ENCODE assay signal across 8 mouse cellular contexts in the genomic region with DNA sequence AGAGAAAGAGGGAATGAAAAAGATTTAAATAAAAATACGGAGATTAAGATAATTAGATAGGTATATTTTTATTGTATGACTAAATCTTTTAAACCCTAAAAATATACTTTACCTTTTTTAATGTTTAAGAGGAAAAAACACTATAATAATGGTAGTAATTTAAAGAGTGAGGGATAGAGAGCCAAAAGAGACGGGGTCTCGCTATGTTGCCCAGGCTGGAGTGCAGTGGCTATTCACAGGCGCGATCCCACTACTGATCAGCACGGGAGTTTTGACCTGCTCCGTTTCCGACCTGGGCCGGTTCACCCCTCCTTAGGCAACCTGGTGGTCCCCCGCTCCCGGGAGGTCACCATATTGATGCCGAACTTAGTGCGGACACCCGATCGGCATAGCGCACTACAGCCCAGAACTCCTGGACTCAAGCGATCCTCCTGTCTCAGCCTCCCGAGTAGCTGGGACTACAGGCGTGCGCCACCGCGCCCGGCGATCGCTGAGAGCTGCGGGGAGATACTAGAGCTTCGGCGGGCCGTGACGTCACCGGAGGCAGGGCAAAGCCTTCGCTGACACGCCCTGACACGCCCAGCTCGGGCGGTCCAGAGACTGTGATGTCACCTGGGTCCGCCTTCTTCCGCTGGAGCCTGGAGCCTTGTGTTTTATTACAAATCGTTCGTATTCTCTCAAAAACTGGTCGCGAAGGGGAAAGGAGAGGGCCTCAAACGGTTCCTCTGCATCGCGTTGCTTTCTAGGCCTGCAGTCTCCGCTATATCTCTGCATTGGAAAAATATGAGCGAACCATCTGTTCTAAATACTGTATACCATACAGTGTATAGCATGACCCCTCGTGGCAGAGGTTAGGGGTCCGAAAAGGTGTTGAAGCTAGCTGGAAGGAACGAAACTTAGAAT. TPM values are rescaled to one million over a fixed set of nuclear protein-coding genes. Genes with fewer than 3 reads are reported as not detected.
A peak's percentile ranks its signal among the peaks of the same experiment; 100 is the strongest.
DNase-seq lines count a peak whose midpoint lies in the region; ATAC-seq lines count a peak whose summit lies in the region.
"Not testable (repeated sequence)": the region's sequence is repeated elsewhere in the genome, so short reads cannot be mapped to it uniquely, and the experiment has no call there.

No protein-coding gene starts in this region.

- peak; percentile 85 for ATAC-seq in inflammation-experienced regulatory T-cells, adult 6 months
- peak; percentile 88 for ATAC-seq in megakaryocyte-erythroid progenitor cell, adult 5-6 weeks (replicated peaks; ENCODE audit: low FRiP score, low TSS enrichment, poor library complexity, severe bottlenecking)

- intact Hi-C loops in gastrocnemius, postnatal 14 days (cut with DNase I; ENCODE audit: low total_unique reads) = loop anchor here (10.0 kb wide), 1 partner anchor 214 kb away; no protein-coding TSS in a partner anchor
- intact Hi-C loops in left cerebral cortex, postnatal 10 days (cut with DNase I) = not testable (repeated sequence)

- DNase-seq in adipocyte (ENCODE audit: low spot score) = peak; percentile 97
- DNase-seq in embryo, embryonic 10 days (ENCODE audit: low spot score) = peak; percentile 99
- peak; percentile 98 for DNase-seq in gastrocnemius, postnatal 14 days
- DNase-seq in left cerebral cortex, postnatal 10 days (ENCODE audit: extremely low spot score in 1 of 2, low spot score in 2 of 2) = peak; percentile 97 to 98
- peak; percentile 99 for DNase-seq in right cerebral cortex, postnatal 25 days
- DNase-seq in urinary bladder, postnatal 4 days (ENCODE audit: low spot score in 2 of 2) = peak; percentile 99 to 100

RNA-seq across cellular contexts. Expression of a gene that starts 4.3 kb away (rescaled TPM):
- 10 to 100 TPM; 16.8 to 19.1 TPM for total RNA-seq in gastrocnemius, postnatal 14 days (2021)
- 100 to 1,000 TPM; 135 to 198 (median 180) TPM for polyA plus RNA-seq in inflammation-experienced regulatory T-cells, adult 6 months (2017; shearing (Covaris generic))
- 10 to 100 TPM; 38.2 to 40.8 TPM for total RNA-seq in left cerebral cortex, postnatal 10 days (2021)
- 70.0 and 101 TPM in 2 replicates for total RNA-seq in megakaryocyte-erythroid progenitor cell, adult 5-6 weeks (2014; fragmentation: Nextera tagmentation)
- total RNA-seq in megakaryocyte-erythroid progenitor cell, adult 5-6 weeks (2017) = 168 and 179 TPM in 2 replicates

RNA-seq across cellular contexts. Expression of a gene that starts 10.7 kb away (rescaled TPM):
- 10 to 100 TPM; 29.7 to 36.3 TPM for total RNA-seq in gastrocnemius, postnatal 14 days (2021)
- polyA plus RNA-seq in inflammation-experienced regulatory T-cells, adult 6 months (2017; shearing (Covaris generic)) = 10 to 100 TPM; 40.5 to 93.3 (median 88.9) TPM
- 10 to 100 TPM; 61.6 to 62.8 TPM for total RNA-seq in left cerebral cortex, postnatal 10 days (2021)
- 76.7 and 105 TPM in 2 replicates for total RNA-seq in megakaryocyte-erythroid progenitor cell, adult 5-6 weeks (2014; fragmentation: Nextera tagmentation)
- total RNA-seq in megakaryocyte-erythroid progenitor cell, adult 5-6 weeks (2017) = 98.8 and 150 TPM in 2 replicates

RNA-seq across cellular contexts. Expression of a gene that starts 11.0 kb away (rescaled TPM):
- total RNA-seq in gastrocnemius, postnatal 14 days (2021) = under 1 TPM in 1 of 2 experiments, not detected in 1; 0.37 TPM
- not detected for polyA plus RNA-seq in inflammation-experienced regulatory T-cells, adult 6 months (2017; shearing (Covaris generic))
- 1 to 10 TPM; 1.4 to 1.6 TPM for total RNA-seq in left cerebral cortex, postnatal 10 days (2021)
- not detected in 2 replicates for total RNA-seq in megakaryocyte-erythroid progenitor cell, adult 5-6 weeks (2014; fragmentation: Nextera tagmentation)
- total RNA-seq in megakaryocyte-erythroid progenitor cell, adult 5-6 weeks (2017) = not detected in 2 replicates

Comparison
In these comparisons a context has a peak if more than half of its experiments do, and no peak if none do; other contexts are left out.
1. Peak in every context shown above with its lines: DNase-seq and ATAC-seq.